Mouse (Mus musculus) layer of hippocampus, adult 9-11 months (tissue): ENCODE data around the gene Nedd8.

ENCODE experiments used
- DNase-seq: peaks from one replicate; pipeline ENCODE4 v3.0.0; 2022

The Nedd8 gene

DNA sequence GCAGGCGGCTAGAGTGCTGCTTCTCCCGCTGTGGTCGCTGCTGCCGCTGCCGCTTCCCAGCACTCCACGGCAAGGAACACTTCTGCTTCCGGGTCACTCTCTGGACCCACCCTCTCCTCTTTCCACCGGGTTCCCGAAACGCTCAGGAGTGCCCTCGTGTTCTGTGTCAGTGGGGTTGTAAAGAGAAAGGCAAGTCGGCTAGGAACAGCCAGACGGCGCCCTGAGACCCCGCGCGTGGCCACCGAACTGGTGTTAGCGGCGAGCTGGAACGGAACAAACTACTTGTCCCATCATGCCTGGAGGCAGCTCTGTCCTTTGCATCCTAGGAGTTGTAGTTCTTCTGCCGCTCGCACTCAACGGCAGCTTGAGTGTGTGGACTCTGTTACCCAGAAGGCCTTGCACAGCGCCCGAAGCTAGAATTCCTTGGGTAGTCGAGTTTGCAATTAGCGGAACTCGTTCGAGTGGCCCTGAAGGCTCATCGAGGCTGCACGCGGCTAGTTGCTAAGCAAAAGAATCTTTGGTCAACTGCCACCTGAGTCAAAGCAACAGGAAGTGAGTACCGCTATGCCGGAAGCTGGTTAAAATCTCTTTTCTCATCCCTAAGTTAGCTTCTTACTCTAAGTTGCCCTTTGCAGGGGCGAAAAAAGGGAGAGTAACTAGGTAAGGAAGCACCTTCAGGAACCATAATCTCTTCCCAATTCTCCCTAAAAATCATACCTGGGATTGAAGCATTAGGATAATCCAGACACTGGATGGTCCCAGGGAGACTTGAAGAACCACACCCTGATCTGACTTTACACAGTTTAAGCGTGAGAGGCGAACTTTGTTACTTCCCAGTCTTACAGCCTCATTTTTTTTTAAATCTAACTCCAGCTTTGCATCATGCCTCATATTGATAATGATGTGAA, at the start of gene Nedd8, which contains the start of gene Gmpr2:
Gene Nedd8, minus strand, starts transcription at position 292 of the 908 bp plus-strand sequence.
Gene Gmpr2, plus strand, starts transcription at position 109 of the 908 bp plus-strand sequence.
- peak; percentile 97 for DNase-seq

DNA sequence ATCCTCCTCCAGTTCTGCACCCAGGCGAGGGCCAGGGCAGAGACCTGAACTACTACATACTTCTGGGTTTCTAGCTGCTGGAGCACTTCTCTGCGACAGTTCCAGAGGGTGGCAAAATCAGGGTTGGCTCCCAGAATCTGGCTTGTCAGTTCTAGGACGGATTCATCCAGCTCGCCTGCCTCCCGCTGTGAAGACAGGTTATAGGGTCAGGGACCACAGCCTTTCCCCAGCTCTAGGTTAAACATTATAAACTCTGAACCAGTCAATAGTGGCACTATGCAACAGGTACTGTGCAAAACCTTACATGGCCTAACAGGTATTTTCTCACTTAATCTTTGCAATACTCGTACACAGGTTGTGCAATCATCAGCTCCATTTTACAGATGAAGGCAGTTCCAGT, 49.2 kb upstream of the Nedd8 start:
- no peak for DNase-seq

DNA sequence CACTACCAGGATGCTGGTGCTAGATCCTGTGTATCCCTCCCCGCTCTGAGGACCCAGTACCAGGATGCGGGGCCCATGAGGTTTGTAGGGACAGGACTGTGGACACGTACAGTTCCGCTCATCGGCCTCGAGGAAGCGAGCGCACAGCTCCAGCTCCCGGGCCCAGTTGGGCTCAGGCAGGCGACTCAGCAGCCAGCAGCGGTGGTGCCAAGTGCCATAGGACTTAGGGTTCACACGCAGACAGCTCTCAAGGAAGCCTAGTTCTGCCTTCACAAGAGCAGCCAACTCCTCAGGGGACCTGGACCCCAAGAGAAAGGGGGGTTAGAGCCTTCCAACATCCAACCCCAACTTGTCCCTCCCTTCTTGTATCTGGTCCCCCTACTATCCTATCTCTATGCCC, 48.7 kb upstream of the Nedd8 start:
- no peak for DNase-seq

DNA sequence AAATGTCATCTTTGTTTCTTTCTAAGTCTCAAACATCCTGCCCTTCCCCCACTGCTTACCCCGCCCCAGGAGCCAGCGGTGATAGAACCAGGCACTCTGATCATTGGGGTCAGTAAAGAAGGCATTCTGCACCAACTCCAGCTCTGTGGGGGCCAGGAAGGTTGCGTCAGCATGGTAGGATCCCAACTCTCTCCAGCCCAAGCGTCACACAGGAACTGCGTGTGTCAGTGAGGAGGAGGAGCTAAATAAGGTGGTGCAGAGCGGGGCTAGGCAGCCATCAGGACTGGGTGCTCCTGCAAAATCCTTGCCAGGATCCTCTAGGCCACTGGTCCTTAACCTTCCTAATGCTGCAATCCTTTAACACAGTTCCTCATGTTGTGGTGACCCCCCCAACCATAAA, 47.8 kb upstream of the Nedd8 start:
- DNase-seq = no peak

DNA sequence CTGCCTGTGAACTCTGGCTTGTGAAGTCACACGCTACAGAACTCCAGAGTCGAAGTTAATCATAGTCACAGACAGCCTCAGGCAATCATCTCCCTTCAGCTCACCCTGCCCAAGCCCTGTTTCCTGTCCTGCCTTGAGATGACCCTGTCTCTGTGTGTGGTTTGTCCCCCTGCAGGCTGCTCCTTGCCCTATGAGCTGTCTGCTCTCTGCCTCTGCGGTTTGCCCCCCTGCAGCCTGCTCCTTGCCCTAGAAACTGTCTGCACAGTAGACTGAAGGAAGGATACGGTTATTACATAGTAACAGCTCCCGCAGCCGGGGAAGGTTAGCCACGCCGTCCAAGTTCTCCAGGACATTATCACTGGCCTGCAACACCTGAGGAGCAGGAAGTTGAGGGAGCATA, 45.0 kb upstream of the Nedd8 start:
- no peak for DNase-seq

DNA sequence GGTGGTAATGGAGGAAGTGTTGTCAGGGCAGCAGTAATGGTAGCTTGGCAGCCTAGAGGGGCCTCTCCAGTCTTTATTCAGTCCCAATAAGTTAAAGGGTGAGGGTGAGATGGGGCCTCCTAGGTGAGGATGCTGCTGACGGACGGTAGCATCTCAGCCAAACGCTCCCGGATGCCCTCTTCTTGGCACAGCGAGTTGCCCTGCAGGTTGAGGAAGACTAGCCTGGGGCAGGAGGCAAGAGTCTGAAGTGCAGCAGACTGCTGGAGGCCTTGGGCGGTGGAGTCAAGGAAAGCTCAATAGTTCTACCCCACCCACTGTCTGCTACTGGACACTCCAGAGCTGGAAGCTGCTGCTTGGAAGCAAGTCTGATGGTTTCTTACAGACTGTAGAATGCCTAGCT, 44.3 kb upstream of the Nedd8 start:
- DNase-seq = no peak

DNA sequence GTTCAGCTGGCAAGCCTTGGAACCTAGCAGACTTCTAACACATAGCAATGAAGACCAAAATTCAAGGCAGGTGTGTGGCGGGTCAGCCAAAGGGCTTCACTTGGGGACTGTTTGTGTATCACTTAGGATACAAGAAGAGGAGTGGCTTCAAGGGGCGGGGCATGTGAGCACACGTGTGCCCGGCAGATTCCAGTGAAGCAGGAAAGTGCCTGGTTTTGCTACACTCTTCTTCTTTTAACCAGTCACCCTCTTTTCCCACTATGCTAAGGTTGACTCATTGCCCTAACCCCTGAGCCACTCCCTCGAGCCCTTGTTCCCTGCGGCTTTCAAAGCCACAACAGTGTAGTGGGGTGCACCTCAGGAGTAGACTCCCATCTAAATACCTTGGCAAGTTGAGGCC, 43.0 kb upstream of the Nedd8 start:
- no peak for DNase-seq

DNA sequence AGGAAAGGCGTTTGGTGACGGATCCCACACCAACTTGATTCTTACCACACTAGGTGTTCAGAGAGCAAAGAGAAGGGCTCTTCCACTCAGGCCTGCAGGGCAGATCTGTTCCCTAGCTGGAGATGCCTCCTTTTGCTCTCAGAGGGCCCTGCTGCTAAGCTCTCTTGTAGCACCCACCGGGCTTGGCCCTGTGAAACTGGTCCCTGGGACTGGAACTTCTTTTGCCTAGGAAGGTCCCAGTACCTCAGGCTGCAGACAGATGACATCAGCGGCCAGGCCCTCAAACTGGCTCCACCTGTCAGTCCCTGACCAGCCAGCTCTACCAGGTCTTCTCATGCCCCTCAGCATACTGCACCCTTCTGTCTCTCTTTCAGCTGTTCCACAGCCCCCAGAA, 41.8 kb upstream of the Nedd8 start, which contains the start of gene Tgm1:
Gene Tgm1, minus strand, starts transcription at position 198 of the 394 bp plus-strand sequence.
- no peak for DNase-seq

DNA sequence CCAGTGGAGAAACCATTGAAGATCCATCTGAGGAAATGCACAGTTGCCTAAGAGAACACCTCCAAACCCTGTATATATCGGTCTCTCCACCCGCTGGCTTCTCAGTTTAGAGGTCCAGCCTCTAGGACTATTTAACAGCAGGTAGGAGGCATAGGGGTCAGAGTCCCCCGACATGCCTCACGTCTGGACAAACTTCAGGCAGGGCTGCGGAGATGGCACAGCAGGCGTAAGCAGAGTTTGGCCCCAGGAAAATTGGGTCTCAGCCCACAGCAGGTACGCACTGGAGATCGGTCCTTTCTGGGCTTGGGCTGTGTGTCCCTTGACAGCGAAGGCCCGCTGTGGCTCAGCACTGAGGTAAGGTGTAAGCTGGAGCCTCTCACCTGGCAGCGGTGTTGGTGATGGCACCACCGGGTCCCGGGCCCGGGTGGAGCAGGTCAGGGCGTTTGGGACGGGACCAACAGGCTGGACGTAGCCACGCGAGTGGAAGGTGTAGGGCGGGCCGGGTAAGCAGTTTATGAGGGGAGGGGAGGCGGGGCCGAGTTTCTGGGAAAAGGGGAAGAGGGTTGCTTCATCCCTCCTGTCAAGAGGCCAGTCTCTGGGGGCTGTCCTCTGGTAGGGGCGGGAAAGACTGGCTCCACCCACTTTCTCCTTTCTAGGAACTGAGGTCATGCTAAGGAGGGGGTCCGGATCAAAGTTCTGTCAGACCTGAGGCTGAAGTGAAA, 41.2 kb upstream of the Nedd8 start:
- DNase-seq = no peak

DNA sequence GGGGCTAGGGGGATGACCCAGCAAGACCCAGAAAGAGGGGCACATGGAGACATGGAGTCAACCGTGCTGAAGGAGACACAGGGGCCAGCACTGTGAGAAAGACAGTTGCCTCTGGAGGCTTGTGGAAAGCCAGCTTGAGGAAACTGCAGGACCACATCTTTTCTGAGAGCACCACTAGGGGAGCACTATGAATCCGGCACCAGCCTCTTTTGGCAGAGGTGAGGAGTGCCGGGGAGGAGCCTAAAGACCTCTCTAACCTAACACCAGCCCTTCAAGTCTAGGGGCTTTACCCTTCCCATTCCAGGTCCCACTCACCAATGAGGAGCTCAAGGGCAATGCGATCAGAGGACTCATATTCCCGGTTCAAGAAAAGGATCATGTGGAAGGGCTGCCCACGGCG, 39.9 kb upstream of the Nedd8 start:
- no peak for DNase-seq

DNA sequence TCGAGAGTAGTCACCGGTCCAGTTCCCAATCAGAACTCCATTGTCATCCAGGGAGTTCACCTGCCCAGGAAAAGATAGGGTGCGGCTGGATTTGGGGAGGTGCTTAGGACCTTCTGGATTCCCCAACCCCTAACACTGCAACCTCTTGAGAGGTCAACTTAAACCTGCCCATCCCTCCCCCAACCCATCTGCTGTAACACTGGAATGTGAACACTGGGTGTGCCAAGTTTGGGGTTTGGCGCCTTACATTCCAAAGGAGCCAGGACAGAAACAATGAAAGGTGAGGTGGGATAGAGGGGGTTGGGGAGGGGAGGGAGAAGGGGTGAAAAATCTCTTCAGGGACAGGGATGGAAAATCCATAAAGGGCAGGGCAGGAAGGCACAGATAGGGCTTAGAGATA, 37.6 kb upstream of the Nedd8 start:
- no peak for DNase-seq

DNA sequence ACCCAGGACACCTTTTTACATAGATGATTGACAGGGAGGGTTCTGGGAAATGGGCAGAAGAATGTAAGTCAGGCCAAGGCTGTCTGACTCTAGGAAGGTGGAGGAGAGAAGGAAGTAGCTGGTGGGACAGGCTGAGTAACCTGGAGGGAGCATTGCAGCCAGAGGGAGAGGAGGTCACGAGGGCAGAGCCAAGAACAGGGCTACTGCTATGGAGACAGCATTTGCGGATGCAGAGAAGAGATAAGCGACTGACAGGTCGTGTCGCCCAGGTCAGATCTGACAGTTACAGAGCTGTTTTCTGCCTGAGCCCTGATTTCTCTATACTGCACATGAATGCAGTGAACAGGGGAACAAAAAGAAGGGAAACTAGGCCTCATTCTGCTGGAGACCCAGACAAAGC, 35.5 kb upstream of the Nedd8 start:
- DNase-seq = no peak

DNA sequence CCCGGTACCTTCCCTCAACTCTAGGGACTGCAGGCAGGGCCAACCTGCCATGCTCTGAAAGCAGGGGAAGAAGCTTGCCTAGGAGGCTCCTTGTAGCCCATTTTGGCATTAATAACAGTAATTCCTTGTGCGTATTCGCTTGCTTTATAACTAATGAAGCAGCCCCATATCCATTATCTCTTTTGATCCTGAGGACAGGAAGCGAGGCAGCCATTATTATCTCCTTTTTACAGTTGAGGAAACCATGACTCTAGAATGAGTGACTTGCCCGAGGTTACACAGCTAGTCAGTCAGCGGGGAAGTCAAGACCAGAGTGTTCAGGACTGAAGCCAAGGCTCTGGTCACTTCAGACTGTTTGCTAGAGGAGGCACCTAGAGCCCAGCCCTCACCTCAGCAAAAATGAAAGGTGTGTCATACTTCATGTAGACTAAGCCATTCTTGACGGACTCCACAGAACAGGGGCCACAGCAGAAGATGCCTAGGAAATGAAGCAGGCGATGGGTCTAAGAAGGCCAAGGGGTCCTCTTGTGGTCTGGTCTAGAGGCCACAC, 34.2 kb upstream of the Nedd8 start:
- DNase-seq = no peak

DNA sequence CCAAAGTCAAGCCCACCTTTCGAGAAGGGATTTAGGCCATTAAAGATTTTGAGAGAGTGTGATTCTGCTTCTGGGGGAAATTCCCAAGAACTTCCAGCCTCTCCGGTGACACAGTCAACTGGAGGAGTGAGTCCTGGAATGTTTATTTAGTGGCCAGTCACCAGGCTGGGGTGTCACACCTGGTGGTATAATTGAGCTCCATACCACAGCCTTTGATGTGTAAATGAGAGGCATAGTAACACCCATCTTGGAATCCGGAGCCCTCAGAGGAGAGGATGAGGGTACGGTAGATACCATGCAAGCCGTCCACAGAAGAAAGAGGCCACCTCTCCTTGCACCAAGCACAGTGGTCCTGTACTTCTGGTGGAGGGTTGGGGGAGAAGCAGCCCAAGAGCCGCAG, 30.8 kb upstream of the Nedd8 start:
- no peak for DNase-seq

DNA sequence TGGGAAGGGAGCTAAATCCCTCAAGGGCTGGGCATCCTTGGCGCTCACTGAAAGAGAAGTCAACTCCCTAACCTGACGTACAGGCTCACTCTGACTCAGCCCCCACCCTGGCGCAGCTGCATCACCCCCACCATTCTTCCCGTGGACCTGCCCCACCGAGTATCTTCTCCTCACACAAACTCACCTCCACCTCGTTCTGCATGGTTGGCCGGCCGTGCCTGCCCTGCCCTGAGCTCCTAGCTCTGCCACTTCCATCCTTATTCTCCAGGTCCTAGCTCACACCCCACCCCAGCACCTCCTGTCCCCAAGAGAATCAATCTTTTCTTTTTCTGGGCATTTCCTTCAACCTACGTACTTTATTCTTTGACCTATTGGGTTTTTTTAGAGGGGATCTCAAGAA, 29.2 kb upstream of the Nedd8 start:
- no peak for DNase-seq

DNA sequence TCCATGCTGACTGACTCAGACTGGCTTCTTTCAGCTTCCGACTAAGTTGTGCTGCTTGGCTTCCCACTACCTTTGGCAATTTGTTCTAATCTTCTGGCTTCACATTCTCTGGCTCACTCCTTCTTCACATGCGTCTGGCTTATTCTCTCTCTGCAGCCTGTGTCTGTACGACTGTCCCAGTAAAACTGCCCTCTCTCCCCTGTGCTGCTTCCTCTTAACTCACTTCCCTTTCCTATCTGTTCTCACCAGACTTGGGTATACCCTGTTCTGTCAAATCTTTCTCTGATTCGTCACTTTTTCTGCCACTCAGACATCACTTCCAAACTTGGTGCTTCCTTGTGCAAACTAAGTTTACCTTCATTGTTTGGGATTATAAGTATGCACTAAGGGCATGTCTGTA, 25.3 kb upstream of the Nedd8 start:
- no peak for DNase-seq

DNA sequence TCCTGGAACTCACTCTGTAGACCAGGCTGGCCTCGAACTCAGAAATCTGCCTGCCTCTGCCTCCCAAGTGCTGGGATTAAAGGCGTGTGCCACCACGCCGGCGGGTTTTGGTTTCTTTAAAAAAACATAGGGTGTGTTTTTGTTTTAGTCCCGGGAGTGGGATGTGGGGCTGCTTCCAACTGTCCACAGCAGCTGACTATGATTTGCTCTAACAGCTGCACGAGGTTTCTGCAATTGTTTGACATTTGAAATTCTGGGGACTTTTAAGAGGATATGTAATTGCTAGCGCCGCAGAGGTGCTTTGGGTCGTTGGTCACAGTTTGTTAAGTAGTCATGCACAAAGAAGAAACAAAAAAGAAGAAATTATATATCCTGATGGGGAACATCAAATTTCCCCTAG, 17.5 kb upstream of the Nedd8 start:
- no peak for DNase-seq

DNA sequence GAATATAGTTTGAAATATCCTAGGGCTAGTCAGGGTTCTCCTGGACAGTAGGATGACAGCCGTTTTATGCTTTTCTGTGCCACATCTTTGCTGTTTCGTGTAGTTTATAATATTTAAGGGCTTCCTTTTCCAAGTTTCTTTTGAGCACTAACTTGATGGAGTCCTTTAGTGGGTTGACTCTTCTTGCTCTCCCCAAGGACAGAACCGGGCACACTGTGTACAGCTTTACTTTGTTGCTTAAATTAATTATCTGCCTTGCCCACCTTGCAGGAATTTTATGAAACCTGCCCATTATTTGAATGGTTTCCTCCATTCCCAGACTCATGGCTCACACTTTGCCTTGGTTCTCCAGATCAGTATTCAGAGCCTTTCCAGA, 10.2 kb upstream of the Nedd8 start:
- DNase-seq = no peak

DNA sequence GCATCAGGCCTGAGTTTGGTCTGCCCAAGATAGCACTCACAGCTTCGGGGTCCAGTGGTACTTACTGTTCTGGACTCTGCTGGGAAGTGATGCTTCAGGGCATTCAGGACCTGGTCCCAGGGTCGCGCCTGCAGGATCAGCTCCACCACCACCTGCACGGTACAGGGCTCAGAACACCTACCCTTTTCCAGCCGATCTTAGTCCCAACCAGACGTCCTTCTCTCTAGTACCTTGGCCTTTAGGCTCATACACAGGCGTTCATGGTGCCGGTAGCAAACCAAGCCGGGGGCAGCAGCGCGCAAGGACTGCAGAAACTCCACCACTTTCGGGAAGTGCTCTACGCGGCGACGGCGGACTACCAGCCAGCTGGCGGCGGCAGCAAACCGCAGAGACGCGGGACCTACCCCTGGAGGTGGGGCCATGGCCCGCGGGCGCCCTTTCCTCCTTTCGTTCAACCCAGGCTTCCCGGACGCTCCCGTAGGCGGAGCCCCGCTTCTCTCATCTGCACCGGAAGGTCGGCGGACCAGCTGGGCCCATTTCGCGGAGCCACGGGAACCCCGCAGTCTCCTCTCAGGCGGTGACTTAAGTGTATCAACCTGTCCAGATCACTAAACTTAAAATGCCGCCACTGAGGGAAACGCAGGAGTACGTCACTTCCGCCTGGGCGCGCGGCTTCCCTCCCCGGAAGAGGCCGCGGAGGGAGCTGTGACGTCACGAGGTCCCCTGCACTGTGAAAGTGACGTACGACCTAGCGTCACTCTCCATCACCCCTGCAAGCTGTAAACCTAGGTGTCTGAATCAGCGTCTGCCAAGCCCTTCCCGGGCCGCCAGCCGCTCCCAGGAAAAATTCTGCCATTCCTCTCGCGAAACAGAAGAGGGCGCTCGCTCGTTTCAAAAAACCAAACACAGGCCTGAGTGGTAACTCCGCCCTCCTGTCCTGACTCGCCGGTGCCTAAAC, 9.5 kb upstream of the Nedd8 start, which contains the start of gene Tinf2:
Gene Tinf2, minus strand, starts transcription at position 661 of the 958 bp plus-strand sequence.
- DNase-seq = peak; percentile 97

DNA sequence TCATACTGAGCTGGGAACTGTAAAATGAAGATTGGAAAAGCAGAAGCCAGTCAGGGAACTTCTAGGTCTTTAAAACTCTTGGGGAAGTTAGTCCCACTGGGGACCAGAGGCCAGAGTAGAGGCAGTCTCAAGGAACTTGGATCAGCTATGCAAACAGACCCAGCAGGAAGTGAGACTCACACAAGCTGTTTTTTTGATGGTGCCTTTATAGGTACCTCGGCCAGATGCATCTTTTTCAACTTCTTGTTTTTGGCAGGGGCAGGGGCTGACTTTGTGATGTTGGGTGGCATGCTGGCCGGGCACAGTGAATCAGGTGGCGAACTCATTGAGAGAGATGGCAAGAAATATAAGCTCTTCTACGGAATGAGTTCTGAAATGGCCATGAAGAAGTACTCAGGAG, 5.7 kb upstream of the Nedd8 start:
- peak; percentile 26 for DNase-seq

DNA sequence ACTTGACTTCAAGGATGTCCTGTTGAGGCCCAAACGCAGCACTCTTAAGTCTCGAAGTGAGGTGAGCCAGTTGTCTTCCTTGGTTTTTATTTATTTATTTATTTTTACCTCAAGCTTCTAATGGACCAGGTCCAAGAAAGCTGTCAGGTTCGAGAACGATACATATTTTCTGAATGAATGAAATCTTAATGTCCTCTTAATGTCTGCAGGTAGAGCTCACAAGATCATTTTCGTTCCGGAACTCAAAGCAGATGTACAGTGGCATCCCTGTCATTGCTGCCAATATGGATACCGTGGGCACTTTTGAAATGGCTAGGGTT, 777 bp upstream of the Nedd8 start:
- DNase-seq = no peak

DNA sequence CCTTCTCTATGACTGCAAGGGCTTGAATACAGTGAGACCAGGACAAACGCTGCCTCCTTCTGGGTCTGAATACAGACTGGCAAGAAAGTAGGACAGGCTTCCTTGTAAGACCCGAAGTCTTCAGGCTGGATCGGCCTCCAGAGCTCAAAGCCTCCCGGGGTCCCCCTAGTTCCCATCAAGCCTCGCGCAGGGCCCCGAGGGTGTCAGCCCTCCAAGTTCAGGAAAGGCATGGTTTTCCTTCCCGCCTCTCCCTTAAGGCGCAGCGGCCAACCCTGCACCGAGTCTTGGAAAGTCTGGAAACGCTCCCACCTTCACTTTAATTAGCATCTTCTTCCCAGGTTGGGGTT, 465 bp downstream of the Nedd8 start:
- DNase-seq = no peak

DNA sequence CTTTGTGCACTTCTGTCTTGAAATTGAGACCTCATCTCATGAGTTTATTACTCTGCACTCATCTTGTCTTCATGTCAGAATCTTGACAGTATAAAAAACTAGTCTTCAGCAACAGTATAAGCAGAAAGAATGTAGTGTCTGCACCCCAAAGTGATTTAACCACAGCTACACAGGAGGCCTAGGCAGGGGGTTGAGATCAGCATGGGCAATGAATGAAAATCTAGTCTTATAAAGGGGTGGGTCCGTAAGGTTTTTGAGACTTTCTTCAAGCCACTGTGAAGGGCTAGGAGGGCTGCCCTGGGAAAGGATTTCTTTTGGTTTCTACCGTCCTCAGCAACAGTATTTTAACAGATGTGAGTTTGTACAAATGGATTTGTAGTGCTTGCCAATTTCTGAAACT, 11.3 kb downstream of the Nedd8 start:
- DNase-seq = no peak
